Mouse (Mus musculus): ENCODE data around the gene 6030408B16Rik. TPM values are rescaled to one million over a fixed set of nuclear protein-coding genes. Genes with fewer than 3 reads are reported as not detected.

6030408B16Rik gene
- polyA plus RNA-seq, 1 experiment from 2014 or later, result 0.23 TPM

- peak overlapping the region; percentile 65 for H3K9ac ChIP-seq
- no peaks in the 10 kb centered on the region for H3K9me3 ChIP-seq (ENCODE audit: control insufficient read depth, low read length)
- H3K36me3 ChIP-seq (replicated peaks; ENCODE audit: control insufficient read depth, insufficient read depth), result no peaks in the 10 kb centered on the region
- H3K4me3 ChIP-seq (replicated peaks; ENCODE audit: low read length), result peak overlapping the region; percentile 50
- H3K4me1 ChIP-seq (replicated peaks; ENCODE audit: control insufficient read depth, insufficient read depth, low read length), result peaks cover 16% of the 10 kb centered on the region
- peak overlapping the region; percentile 93 for H3K4me2 ChIP-seq (replicated peaks)
- peak overlapping the region; percentile 20; the same call in 1 of the 2 replicates for H3K27ac ChIP-seq
- DNase-seq (ENCODE audit: low spot score) (peak; percentile 73), ATAC-seq (ENCODE audit: low FRiP score) (peak; percentile 72; the same call in 1 of the 2 replicates)
- under 1% methylated on average over 55 of the region's 57 CpGs for WGBS
- peaks cover 25% of the 10 kb centered on the region for H3K27me3 ChIP-seq (ENCODE audit: control insufficient read depth, insufficient read depth, low read length)
Measured at GRCm38 (mm10) chr15:101266132-101266963, 26.7 kb upstream of the 6030408B16Rik start.

DNA sequence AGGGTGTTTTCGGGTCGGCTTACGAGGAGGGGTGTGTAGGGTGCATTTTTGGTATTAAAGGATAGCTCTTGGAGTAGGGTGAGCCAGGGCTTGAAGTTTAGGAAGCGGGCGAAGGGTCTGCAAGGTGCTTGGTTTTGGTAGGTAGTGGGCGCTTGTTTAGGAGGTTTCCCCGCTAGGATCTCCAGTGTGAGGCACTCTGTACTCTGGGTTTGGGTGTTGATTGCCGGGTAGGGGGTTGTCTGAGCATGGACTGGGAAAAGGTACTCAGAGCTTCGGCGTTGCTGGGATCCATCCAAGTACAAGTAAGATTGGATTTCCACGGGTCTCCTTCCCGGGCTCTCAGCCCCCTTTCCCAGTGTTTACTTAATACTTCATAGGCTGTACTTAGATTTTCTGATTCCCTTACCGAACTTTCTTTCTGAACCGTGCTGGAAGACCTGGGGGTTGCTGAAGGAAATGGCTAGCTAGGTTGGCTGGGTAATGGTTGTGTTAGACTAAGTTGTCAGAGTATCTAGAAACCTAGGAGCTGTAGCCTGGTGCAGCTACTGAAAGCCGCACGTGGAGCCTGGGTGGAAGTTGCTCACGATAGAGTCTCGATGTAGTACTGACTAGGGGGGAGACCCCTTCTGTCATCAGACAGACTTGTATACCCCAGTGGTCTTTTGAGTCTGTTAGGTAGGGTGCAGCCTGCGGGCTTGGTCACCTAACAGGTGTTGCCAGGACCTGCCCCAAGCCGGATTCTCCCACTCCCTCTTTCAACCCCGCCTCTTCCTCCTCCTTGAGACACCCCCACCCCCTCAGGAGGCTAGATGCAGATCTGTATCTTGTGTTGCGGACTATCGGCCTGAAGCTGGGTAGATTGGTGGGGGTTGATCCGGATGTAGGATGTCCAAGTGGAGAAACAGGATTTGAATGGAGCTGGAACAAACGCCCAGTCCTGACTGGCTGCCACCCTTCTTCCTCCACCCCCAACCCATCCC is 25.7 kb upstream of the 6030408B16Rik start:
- Histone ChIP-seq H3K27ac (no peak overlapping the region), H3K27me3 (ENCODE audit: control insufficient read depth, insufficient read depth, low read length) (peaks cover 25% of the 10 kb centered on the region), H3K4me1 (replicated peaks; ENCODE audit: control insufficient read depth, insufficient read depth, low read length) (peaks cover 16% of the 10 kb centered on the region), H3K9ac (peak overlapping the region; percentile 65), H3K4me2 (replicated peaks) (peak overlapping the region; percentile 93), H3K9me3 (ENCODE audit: control insufficient read depth, low read length) (no peaks in the 10 kb centered on the region), H3K4me3 (replicated peaks; ENCODE audit: low read length) (peak overlapping the region; percentile 50), H3K36me3 (replicated peaks; ENCODE audit: control insufficient read depth, insufficient read depth) (peaks cover 7% of the 10 kb centered on the region)
- ATAC-seq (ENCODE audit: low FRiP score) (no peak), DNase-seq (ENCODE audit: low spot score) (no peak)
- 7% methylated on average over 25 of the region's 25 CpGs for WGBS

DNA sequence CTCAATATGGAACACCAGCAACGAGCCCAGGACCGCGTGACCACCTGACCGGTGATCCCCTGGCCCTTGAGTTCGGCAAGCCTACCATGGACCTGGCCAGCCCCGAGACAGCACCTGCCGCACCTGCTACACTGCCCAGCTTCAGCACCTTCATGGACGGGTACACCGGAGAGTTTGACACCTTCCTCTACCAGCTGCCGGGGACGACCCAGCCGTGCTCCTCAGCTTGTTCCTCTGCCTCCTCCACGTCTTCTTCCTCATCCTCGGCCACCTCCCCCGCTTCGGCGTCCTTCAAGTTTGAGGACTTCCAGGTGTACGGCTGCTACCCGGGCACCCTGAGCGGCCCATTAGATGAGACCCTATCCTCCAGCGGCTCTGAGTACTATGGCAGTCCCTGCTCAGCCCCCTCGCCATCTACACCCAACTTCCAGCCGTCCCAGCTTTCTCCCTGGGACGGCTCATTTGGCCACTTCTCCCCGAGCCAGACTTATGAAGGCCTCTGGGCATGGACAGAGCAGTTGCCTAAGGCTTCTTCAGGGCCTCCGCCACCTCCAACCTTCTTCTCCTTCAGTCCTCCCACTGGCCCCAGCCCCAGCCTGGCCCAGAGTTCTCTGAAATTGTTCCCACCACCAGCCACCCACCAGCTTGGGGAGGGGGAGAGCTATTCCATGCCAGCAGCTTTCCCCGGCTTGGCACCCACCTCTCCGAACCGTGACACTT is 22.8 kb upstream of the 6030408B16Rik start:
- Histone ChIP-seq H3K4me2 (replicated peaks) (no peak overlapping the region), H3K9ac (no peak overlapping the region), H3K27ac (no peak overlapping the region), H3K27me3 (ENCODE audit: control insufficient read depth, insufficient read depth, low read length) (peaks cover 24% of the 10 kb centered on the region), H3K4me3 (replicated peaks; ENCODE audit: low read length) (no peak overlapping the region), H3K9me3 (ENCODE audit: control insufficient read depth, low read length) (no peaks in the 10 kb centered on the region), H3K4me1 (replicated peaks; ENCODE audit: control insufficient read depth, insufficient read depth, low read length) (peaks cover 16% of the 10 kb centered on the region), H3K36me3 (replicated peaks; ENCODE audit: control insufficient read depth, insufficient read depth) (peaks cover 23% of the 10 kb centered on the region)
- 92% methylated on average over 29 of the region's 29 CpGs for WGBS
- DNase-seq (ENCODE audit: low spot score) (no peak), ATAC-seq (ENCODE audit: low FRiP score) (no peak)

- ATAC-seq (ENCODE audit: low FRiP score) (no peak), DNase-seq (ENCODE audit: low spot score) (no peak)
- Histone ChIP-seq H3K4me2 (replicated peaks) (no peak overlapping the region), H3K9ac (no peak overlapping the region), H3K27me3 (ENCODE audit: control insufficient read depth, insufficient read depth, low read length) (peaks cover 16% of the 10 kb centered on the region), H3K4me3 (replicated peaks; ENCODE audit: low read length) (no peak overlapping the region), H3K27ac (no peak overlapping the region), H3K36me3 (replicated peaks; ENCODE audit: control insufficient read depth, insufficient read depth) (peaks cover 23% of the 10 kb centered on the region), H3K9me3 (ENCODE audit: control insufficient read depth, low read length) (no peaks in the 10 kb centered on the region), H3K4me1 (replicated peaks; ENCODE audit: control insufficient read depth, insufficient read depth, low read length) (peaks cover 8% of the 10 kb centered on the region)
- 89% methylated on average over 3 of the region's 3 CpGs for WGBS
Measured at GRCm38 (mm10) chr15:101271107-101271506, 21.9 kb upstream of the 6030408B16Rik start.

- Histone ChIP-seq H3K27ac (no peak overlapping the region), H3K27me3 (ENCODE audit: control insufficient read depth, insufficient read depth, low read length) (peaks cover 11% of the 10 kb centered on the region), H3K9ac (no peak overlapping the region), H3K4me1 (replicated peaks; ENCODE audit: control insufficient read depth, insufficient read depth, low read length) (peaks cover 5% of the 10 kb centered on the region; the same call in 1 of the 2 replicates), H3K9me3 (ENCODE audit: control insufficient read depth, low read length) (no peaks in the 10 kb centered on the region), H3K4me2 (replicated peaks) (no peak overlapping the region), H3K4me3 (replicated peaks; ENCODE audit: low read length) (no peak overlapping the region), H3K36me3 (replicated peaks; ENCODE audit: control insufficient read depth, insufficient read depth) (peaks cover 23% of the 10 kb centered on the region)
- ATAC-seq (ENCODE audit: low FRiP score), result no peak
- 81% methylated on average over 15 of the region's 15 CpGs for WGBS
- DNase-seq (ENCODE audit: low spot score), result no peak
Measured at GRCm38 (mm10) chr15:101271513-101271912, 21.5 kb upstream of the 6030408B16Rik start.

- ATAC-seq (ENCODE audit: low FRiP score) (no peak), DNase-seq (ENCODE audit: low spot score) (no peak)
- Histone ChIP-seq H3K9me3 (ENCODE audit: control insufficient read depth, low read length) (no peaks in the 10 kb centered on the region), H3K27me3 (ENCODE audit: control insufficient read depth, insufficient read depth, low read length) (no peaks in the 10 kb centered on the region), H3K27ac (no peak overlapping the region), H3K4me3 (replicated peaks; ENCODE audit: low read length) (no peak overlapping the region), H3K4me2 (replicated peaks) (no peak overlapping the region), H3K9ac (no peak overlapping the region), H3K4me1 (replicated peaks; ENCODE audit: control insufficient read depth, insufficient read depth, low read length) (0 out of 2 replicates have a peak, but pooled peaks cover 10% of the 10 kb centered on the region), H3K36me3 (replicated peaks; ENCODE audit: control insufficient read depth, insufficient read depth) (peaks cover 23% of the 10 kb centered on the region)
- 72% methylated on average over 6 of the region's 6 CpGs for WGBS
Measured at GRCm38 (mm10) chr15:101274380-101274779, 18.6 kb upstream of the 6030408B16Rik start.

DNA sequence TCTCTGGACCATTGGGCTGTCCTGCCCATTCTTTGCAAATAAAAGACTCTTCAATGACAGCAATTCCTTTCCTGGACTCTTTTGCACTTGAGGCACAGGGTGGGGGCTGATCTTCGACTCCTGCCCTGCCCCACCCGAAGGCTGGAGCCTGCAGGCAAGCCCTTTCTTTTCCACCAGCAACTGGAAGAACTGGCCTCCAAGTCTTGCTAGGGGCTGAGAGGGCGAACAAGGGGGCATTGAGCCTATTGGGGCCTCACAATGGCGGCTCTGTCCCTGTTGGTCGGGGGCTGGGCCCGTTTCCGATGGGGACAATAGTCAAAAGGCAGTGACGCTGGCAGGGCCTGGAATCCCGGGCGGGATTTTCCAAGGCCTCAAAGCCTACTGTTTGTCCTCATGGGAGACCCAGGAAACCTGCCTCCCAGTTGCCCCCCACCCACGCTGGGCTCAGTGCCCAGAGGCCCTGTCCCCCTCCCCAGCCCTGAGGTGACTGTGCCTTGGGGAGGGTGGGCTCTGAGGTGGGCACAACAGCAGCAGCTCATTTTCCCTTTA is 15.6 kb upstream of the 6030408B16Rik start:
- 16% methylated on average over 11 of the region's 11 CpGs for whole genome bisulfite sequencing
- Histone ChIP-seq H3K4me1 (replicated peaks; ENCODE audit: control insufficient read depth, insufficient read depth, low read length) (0 out of 2 replicates have a peak, but pooled peaks cover 10% of the 10 kb centered on the region), H3K9me3 (ENCODE audit: control insufficient read depth, low read length) (no peaks in the 10 kb centered on the region), H3K9ac (no peak overlapping the region), H3K4me3 (replicated peaks; ENCODE audit: low read length) (no peak overlapping the region), H3K27ac (peak overlapping the region; percentile 41; the same call in 1 of the 2 replicates), H3K27me3 (ENCODE audit: control insufficient read depth, insufficient read depth, low read length) (no peaks in the 10 kb centered on the region), H3K4me2 (replicated peaks) (no peak overlapping the region), H3K36me3 (replicated peaks; ENCODE audit: control insufficient read depth, insufficient read depth) (peaks cover 15% of the 10 kb centered on the region)
- DNase-seq (ENCODE audit: low spot score) (no peak), ATAC-seq (ENCODE audit: low FRiP score) (peak; percentile 75; the same call in 1 of the 2 replicates)

GRCm38 (mm10) chr15:101278589-101278988 is 14.4 kb upstream of the 6030408B16Rik start:
- Histone ChIP-seq H3K4me3 (replicated peaks; ENCODE audit: low read length) (no peak overlapping the region), H3K4me2 (replicated peaks) (no peak overlapping the region), H3K9ac (no peak overlapping the region), H3K27me3 (ENCODE audit: control insufficient read depth, insufficient read depth, low read length) (no peaks in the 10 kb centered on the region), H3K4me1 (replicated peaks; ENCODE audit: control insufficient read depth, insufficient read depth, low read length) (0 out of 2 replicates have a peak, but pooled peaks cover 10% of the 10 kb centered on the region), H3K9me3 (ENCODE audit: control insufficient read depth, low read length) (no peaks in the 10 kb centered on the region), H3K36me3 (replicated peaks; ENCODE audit: control insufficient read depth, insufficient read depth) (0 out of 2 replicates have a peak, but pooled peaks cover 3% of the 10 kb centered on the region), H3K27ac (no peak overlapping the region)
- 48% methylated on average over 5 of the region's 5 CpGs for WGBS
- no peak for ATAC-seq (ENCODE audit: low FRiP score)
- no peak for DNase-seq (ENCODE audit: low spot score)
